Mouse (Mus musculus): Measurements from ENCODE around the gene Stau1. TPM values are rescaled to one million over a fixed set of nuclear protein-coding genes. Genes with fewer than 3 reads are reported as not detected.
A peak's percentile ranks its signal among the peaks of the same experiment; 100 is the strongest.

Gene Stau1
- total RNA-seq, 2 experiments from 2014 or later, result 48.4 to 51.3 TPM

- no peak for ATAC-seq (replicated peaks; ENCODE audit: low FRiP score, low TSS enrichment, poor library complexity, severe bottlenecking)
Observed at GRCm38 (mm10) chr2:166943146-166943545, 53.0 kb downstream of the Stau1 start.

- ATAC-seq (replicated peaks; ENCODE audit: low FRiP score, low TSS enrichment, poor library complexity, severe bottlenecking), result no peak
Observed at GRCm38 (mm10) chr2:166936166-166936565, 59.9 kb downstream of the Stau1 start.

DNA sequence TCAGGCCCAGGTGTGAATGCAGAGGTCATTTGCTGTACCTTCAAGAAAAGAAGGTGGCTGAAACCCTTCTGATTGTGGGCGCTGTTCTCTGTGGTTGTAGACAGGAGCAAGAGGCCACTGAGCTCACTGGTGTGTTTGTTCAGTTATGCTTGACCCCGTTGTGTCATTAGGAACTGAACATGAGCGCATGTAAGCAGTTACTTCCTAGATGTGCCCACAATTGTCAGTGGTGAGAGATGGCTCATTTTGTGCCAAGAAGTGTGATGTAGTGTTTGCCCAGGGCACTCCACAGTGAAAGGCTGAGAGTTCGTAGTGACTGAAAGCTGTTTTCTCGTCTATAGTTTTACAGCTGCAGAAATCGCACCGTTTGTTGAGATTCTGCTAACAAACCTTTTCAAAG lies 60.5 kb downstream of the Stau1 start:
- no peak for ATAC-seq (replicated peaks; ENCODE audit: low FRiP score, low TSS enrichment, poor library complexity, severe bottlenecking)

DNA sequence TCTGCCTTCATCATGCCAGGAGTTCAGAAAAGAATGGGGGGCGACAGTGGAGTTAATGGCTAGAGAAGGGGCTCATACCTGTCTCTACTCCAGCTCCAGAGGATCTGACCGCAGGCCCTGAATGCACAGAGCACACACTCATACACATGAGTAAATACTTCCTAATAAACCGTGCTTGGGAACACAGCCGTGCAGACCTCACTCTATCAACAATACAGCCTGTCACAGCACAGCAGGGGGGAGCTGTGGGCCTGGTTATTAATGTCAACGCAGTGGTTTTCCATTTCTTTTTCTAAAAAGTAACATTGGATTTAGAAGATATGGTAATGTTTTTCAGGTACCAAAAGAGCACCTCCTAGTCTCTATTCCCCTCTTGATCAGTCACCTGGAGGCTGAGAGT lies 61.7 kb downstream of the Stau1 start:
- ATAC-seq (replicated peaks; ENCODE audit: low FRiP score, low TSS enrichment, poor library complexity, severe bottlenecking), result no peak

DNA sequence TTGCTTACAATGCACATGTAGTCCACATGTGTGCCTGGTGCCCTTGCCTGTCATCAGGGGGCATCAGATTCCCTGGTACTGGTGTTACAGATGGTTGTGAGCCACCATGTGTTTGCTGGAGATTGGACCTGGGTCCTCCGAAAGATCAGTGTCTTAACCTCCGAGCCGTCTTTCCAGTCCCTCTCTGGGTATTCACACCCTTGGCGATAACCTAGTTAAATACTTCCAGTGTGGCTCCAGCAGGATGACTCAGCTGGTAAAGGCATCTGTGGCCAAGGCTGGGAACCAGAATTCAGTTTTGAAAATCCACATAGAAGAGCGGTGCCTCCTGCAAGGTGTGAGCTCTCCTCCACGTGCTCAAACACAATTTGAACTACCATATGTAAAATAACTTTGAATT lies 62.2 kb downstream of the Stau1 start:
- no peak for ATAC-seq (replicated peaks; ENCODE audit: low FRiP score, low TSS enrichment, poor library complexity, severe bottlenecking)

GRCm38 (mm10) chr2:166923971-166924370 lies 72.1 kb downstream of the Stau1 start:
- no peak for ATAC-seq (replicated peaks; ENCODE audit: low FRiP score, low TSS enrichment, poor library complexity, severe bottlenecking)

DNA sequence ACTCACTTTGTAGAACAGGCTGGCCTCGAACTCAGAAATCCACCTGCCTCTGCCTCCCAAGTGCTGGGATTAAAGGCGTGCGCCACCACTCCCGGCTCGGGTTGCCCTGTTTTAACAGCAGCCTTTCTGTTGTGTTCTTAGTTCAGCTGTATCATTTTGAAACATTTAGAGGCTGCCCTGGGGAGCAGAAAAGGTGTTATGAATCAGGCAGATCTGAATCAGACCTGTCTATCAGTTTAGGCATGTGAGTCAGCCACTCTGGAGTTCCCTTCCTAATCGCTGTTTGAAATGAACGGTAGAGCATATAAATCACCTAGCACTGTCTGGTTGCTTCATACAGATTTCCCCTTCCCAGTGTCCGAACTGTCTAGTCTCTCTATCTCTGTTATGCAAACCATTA lies 85.6 kb downstream of the Stau1 start:
- ATAC-seq (replicated peaks; ENCODE audit: low FRiP score, low TSS enrichment, poor library complexity, severe bottlenecking), result no peak

DNA sequence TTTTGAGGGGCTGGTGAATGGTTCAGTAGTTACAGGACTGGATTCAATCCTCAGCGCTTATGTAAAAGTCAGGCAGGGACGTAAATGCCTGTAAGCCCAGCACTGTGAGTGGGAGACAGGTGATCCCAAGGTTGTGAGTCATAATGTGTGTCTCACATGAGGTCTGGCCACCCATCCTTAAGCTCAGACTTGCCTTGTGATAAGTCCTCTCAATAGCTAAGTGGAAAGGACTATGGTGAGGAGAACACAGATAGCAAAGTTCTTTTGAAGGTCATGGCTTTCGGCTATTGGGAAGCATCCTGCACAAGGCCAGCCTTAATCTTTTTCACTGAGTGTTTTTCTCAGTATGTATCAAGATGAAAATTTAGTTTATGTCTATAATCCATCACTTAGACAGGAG lies 86.4 kb downstream of the Stau1 start:
- no peak for ATAC-seq (replicated peaks; ENCODE audit: low FRiP score, low TSS enrichment, poor library complexity, severe bottlenecking)

- ATAC-seq (replicated peaks; ENCODE audit: low FRiP score, low TSS enrichment, poor library complexity, severe bottlenecking), result peak; percentile 10; the same call in 1 of the 2 replicates
Observed at GRCm38 (mm10) chr2:166906523-166907182, 89.4 kb downstream of the Stau1 start.

- peak; percentile 85 for ATAC-seq (replicated peaks; ENCODE audit: low FRiP score, low TSS enrichment, poor library complexity, severe bottlenecking)
Observed at GRCm38 (mm10) chr2:166905711-166906522, 90.2 kb downstream of the Stau1 start, which contains the start of gene Cse1l. Cse1l (plus strand) TSS chr2:166906040.

DNA sequence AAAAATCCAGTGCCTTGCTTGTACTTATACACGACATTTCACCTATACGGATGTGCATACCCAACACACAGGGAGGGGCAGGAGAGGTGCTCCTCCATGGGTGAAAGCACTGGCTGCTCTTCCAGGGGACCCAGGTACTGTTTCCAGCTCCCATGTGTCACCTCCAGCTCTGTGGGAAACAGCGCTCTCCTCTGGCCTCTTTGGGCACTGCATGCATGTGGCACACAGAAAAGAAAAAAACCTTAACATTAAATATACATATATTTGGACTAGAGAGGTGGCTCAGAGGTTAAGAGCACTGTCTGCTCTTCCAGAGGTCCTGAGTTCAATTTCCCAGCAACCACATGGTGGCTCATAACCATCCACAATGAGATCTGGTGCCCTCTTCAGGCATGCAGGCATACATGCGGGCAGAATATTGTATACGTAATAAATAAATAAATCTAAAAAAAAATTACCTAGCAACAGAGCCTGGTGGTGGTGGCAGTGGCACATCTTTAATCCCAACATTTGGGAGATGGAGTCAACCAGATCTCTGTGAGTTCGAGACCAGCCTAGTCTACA lies 92.3 kb downstream of the Stau1 start:
- ATAC-seq (replicated peaks; ENCODE audit: low FRiP score, low TSS enrichment, poor library complexity, severe bottlenecking), result no peak

GRCm38 (mm10) chr2:166900792-166901505 lies 95.2 kb downstream of the Stau1 start:
- ATAC-seq (replicated peaks; ENCODE audit: low FRiP score, low TSS enrichment, poor library complexity, severe bottlenecking), result no peak

DNA sequence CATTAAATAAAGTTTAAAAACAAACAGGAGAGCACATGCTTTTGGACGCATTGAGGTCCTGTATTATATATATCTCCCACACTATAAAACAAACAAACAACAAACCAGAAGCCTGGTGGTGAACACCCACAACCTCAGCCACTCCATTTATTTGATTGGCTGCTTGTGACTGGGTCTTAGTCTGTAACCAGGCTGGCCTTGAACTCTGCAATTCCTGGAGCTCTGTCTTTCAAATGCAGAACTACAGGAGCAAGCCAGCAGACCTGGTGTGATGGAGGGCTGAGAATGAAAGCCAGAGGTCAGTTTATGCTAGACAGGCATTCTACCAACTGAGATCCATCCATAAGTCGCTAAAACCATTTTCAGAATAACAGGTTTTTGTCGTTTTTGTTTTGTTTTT lies 96.4 kb downstream of the Stau1 start:
- no peak for ATAC-seq (replicated peaks; ENCODE audit: low FRiP score, low TSS enrichment, poor library complexity, severe bottlenecking)

DNA sequence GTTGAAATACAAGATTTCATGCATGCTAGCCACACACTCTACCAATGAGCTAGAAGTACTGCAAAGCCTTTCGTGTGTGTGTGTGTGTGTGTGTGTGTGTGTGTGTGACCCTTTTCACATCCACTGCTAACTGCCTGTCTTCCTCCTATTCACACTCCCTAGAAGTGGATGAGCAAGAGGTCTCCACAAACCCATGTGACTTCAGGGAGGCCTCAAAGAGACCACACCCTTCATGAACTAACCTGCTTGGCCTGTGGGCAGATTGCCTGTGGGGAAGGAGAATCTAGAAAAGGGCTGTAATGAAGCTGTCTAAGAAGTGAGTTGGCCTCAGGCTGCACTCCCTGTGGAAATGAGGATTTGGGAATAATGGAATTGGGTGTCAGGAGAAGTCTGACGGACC lies 96.9 kb downstream of the Stau1 start:
- no peak for ATAC-seq (replicated peaks; ENCODE audit: low FRiP score, low TSS enrichment, poor library complexity, severe bottlenecking)

Other genes with a start within 250 kb of the Stau1 start
- gene Trp53rkb, start 203.8 kb downstream of the Stau1 start, total RNA-seq (2014; fragmentation: Nextera tagmentation), result 1.6 and 5.0 TPM in 2 replicates
- gene Trp53rkb, start 203.8 kb downstream of the Stau1 start, total RNA-seq (2017), result 2.4 and 3.1 TPM in 2 replicates
- gene Arfgef2, start 190.7 kb downstream of the Stau1 start, total RNA-seq (2014; fragmentation: Nextera tagmentation), result 21.0 and 31.0 TPM in 2 replicates
- gene Arfgef2, start 190.7 kb downstream of the Stau1 start, total RNA-seq (2017), result 20.2 and 22.7 TPM in 2 replicates
- gene Cse1l, start 90.3 kb downstream of the Stau1 start, total RNA-seq (2014; fragmentation: Nextera tagmentation), result 137 and 147 TPM in 2 replicates
- gene Cse1l, start 90.3 kb downstream of the Stau1 start, total RNA-seq (2017), result 146 and 222 TPM in 2 replicates
- gene Ddx27, start 18.9 kb upstream of the Stau1 start, total RNA-seq (2014; fragmentation: Nextera tagmentation), result 95.3 and 95.8 TPM in 2 replicates
- 164 and 178 TPM in 2 replicates for gene Ddx27, start 18.9 kb upstream of the Stau1 start, total RNA-seq (2017)
- gene Znfx1, start 66.7 kb upstream of the Stau1 start, total RNA-seq (2014; fragmentation: Nextera tagmentation), result 21.1 and 35.0 TPM in 2 replicates
- 14.2 and 23.7 TPM in 2 replicates for gene Znfx1, start 66.7 kb upstream of the Stau1 start, total RNA-seq (2017)
- gene Kcnb1, start 193.9 kb upstream of the Stau1 start, total RNA-seq (2014; fragmentation: Nextera tagmentation), result 0.35 and 1.4 TPM in 2 replicates
- gene Kcnb1, start 193.9 kb upstream of the Stau1 start, total RNA-seq (2017), result 0.04 TPM in 1 of 2 replicates, not detected in the other
- gene Ptgis, start 244.3 kb upstream of the Stau1 start, total RNA-seq (2014; fragmentation: Nextera tagmentation), result not detected in 2 replicates
- gene Ptgis, start 244.3 kb upstream of the Stau1 start, total RNA-seq (2017), result not detected in 2 replicates

All from megakaryocyte-erythroid progenitor cell, adult 5-6 weeks (primary cell).